Mouse (Mus musculus) embryonic facial prominence, embryonic 14.5 days (tissue): ENCODE results near the gene Vmn1r181. TPM values are rescaled to one million over a fixed set of nuclear protein-coding genes. Genes with fewer than 3 reads are reported as not detected.
"Not testable (repeated sequence)": the region's sequence is repeated elsewhere in the genome, so short reads cannot be mapped to it uniquely, and the experiment has no call there.

Experiments
- ATAC-seq: fragments of 200-750 bp; cut with Nextera tagmentation; 2 replicates; pipeline ENCODE4 v1.8.0; 2017; ENCODE audit warnings: low read depth, moderate number of reproducible peaks, moderate TSS enrichment
- DNase-seq: peaks from one replicate; pipeline ENCODE4 v3.0.0-alpha.2; 2015; ENCODE audit warnings: low spot score
- H3K27ac ChIP-seq: fragments of 300-500 bp; sonication (generic); replicated peaks from 2 replicates; pipeline ENCODE4 v1.5.1; 2014; ENCODE audit warnings: low read depth, mild to moderate bottlenecking, low read length, moderate library complexity
- H3K27me3 ChIP-seq: fragments of 300-500 bp; sonication (generic); replicated peaks from 2 replicates; pipeline ENCODE4 v1.6.1; 2014; ENCODE audit warnings: low read length; ENCODE audit not compliant: control insufficient read depth, insufficient read depth
- H3K36me3 ChIP-seq: fragments of 300-500 bp; sonication (generic); 2 replicates; pipeline ENCODE4 v1.6.1; 2014; ENCODE audit warnings: low read length, mixed read lengths; ENCODE audit not compliant: control insufficient read depth, insufficient read depth
- H3K4me1 ChIP-seq: fragments of 300-500 bp; sonication (generic); 2 replicates; pipeline ENCODE4 v1.6.1; 2014; ENCODE audit warnings: antibody characterized with exemption, low read length; ENCODE audit not compliant: control insufficient read depth, insufficient read depth
- H3K4me2 ChIP-seq: fragments of 300-500 bp; sonication (generic); 2 replicates; pipeline ENCODE4 v1.6.1; 2014; ENCODE audit warnings: low read depth, mild to moderate bottlenecking, low read length, moderate library complexity, mixed read lengths
- H3K4me3 ChIP-seq: fragments of 300-500 bp; sonication (generic); 2 replicates; pipeline ENCODE4 v1.5.1; 2014; ENCODE audit warnings: low read depth, mild to moderate bottlenecking, low read length
- H3K9ac ChIP-seq: fragments of 300-500 bp; sonication (generic); 2 replicates; pipeline ENCODE4 v1.6.1; 2014; ENCODE audit warnings: low read depth, mild to moderate bottlenecking, low read length, moderate library complexity, mixed read lengths
- H3K9me3 ChIP-seq: fragments of 300-500 bp; sonication (generic); 2 replicates; pipeline ENCODE4 v1.6.1; 2016; ENCODE audit warnings: low read length; ENCODE audit not compliant: control insufficient read depth
- WGBS: fragments of 180-500 bp; shearing (Covaris S2); extraction: QIAGEN DNeasy Blood & Tissue Kit; methylation state at CpG from one replicate; pipeline ENCODE4 v1.1.7; 2014; 5-methylcytosine and 5-hydroxymethylcytosine counted together
- polyA plus RNA-seq: library from polyadenylated mRNA; unstranded; fragments of >200 nt; fragmentation: Nextera tagmentation; extraction: Ambion mirVana; gene quantifications from 2 replicates; pipeline ENCODE4 v1.2.1, GENCODE M21; 2014

Gene Vmn1r181
- polyA plus RNA-seq, result not detected in 2 replicates

GRCm38 (mm10) chr7:23974315-23974714, at the start of gene Vmn1r181:
TSS of gene Vmn1r181 (plus strand) at chr7:23974615.
- H3K4me1 ChIP-seq, H3K36me3 ChIP-seq, H3K9ac ChIP-seq, H3K4me2 ChIP-seq, H3K4me3 ChIP-seq, DNase-seq, ATAC-seq, H3K27ac ChIP-seq, H3K27me3 ChIP-seq, H3K9me3 ChIP-seq: not testable (repeated sequence)
- 80% methylated on average over 9 of the region's 9 CpGs for WGBS

GRCm38 (mm10) chr7:23926678-23927077, 47.7 kb upstream of the Vmn1r181 start, which contains the start of gene Vmn1r179:
TSS of gene Vmn1r179 (plus strand) at chr7:23926978.
- Histone ChIP-seq H3K4me2 (no peak within 1 kb of the TSS), H3K9me3 (peaks cover 10% of the 10 kb centered on the region), H3K4me1 (no peaks in the 10 kb centered on the region), H3K36me3 (no peaks in the 10 kb centered on the region), H3K4me3 (no peak within 1 kb of the TSS), H3K9ac (no peak within 1 kb of the TSS), H3K27me3 (no peaks in the 10 kb centered on the region), H3K27ac (no peak within 1 kb of the TSS)
- 47% methylated on average over 2 of the region's 2 CpGs for WGBS
- DNase-seq (no peak), ATAC-seq (no peak)

- Histone ChIP-seq H3K4me1 (no peaks in the 10 kb centered on the region), H3K9me3 (peaks cover 5% of the 10 kb centered on the region; the same call in 1 of the 2 replicates), H3K4me2 (no peak within 1 kb of the TSS), H3K4me3 (no peak within 1 kb of the TSS), H3K36me3 (no peaks in the 10 kb centered on the region), H3K9ac (no peak within 1 kb of the TSS), H3K27ac (no peak within 1 kb of the TSS), H3K27me3 (no peaks in the 10 kb centered on the region)
- ATAC-seq (no peak), DNase-seq (no peak)
Observed at GRCm38 (mm10) chr7:23950332-23950731, 24.1 kb upstream of the Vmn1r181 start, which contains the start of gene Vmn1r180. TSS of gene Vmn1r180 (plus strand) at chr7:23950632.

GRCm38 (mm10) chr7:23968044-23968443, 6.4 kb upstream of the Vmn1r181 start:
- DNase-seq, ATAC-seq, H3K9ac ChIP-seq, H3K4me3 ChIP-seq, H3K27ac ChIP-seq, H3K4me2 ChIP-seq, H3K9me3 ChIP-seq, H3K4me1 ChIP-seq, H3K27me3 ChIP-seq, H3K36me3 ChIP-seq: not testable (repeated sequence)
- 45% methylated on average over 3 of the region's 3 CpGs for WGBS

GRCm38 (mm10) chr7:24001391-24001790, 27.0 kb downstream of the Vmn1r181 start, which contains the start of gene V1rd19:
TSS of gene V1rd19 (plus strand) at chr7:24001691.
- H3K27me3 ChIP-seq, result no peaks in the 10 kb centered on the region
- 65% methylated on average over 2 of the region's 2 CpGs for WGBS
- 0 out of 2 replicates have a peak, but pooled peaks cover 6% of the 10 kb centered on the region for H3K9me3 ChIP-seq
- no peak within 1 kb of the TSS for H3K27ac ChIP-seq
- DNase-seq (no peak), ATAC-seq (no peak)
- H3K9ac ChIP-seq, result no peak within 1 kb of the TSS
- H3K36me3 ChIP-seq, result no peaks in the 10 kb centered on the region
- H3K4me2 ChIP-seq, result no peak within 1 kb of the TSS
- H3K4me1 ChIP-seq, result no peaks in the 10 kb centered on the region
- H3K4me3 ChIP-seq, result no peak within 1 kb of the TSS

Other genes with a start within 250 kb of the Vmn1r181 start
- not detected in 2 replicates for gene Vmn1r174, start 222.3 kb upstream of the Vmn1r181 start, polyA plus RNA-seq
- not detected in 2 replicates for gene Vmn1r175, start 164.0 kb upstream of the Vmn1r181 start, polyA plus RNA-seq
- gene Vmn1r176, start 137.2 kb upstream of the Vmn1r181 start, polyA plus RNA-seq, result not detected in 2 replicates
- not detected in 2 replicates for gene Vmn1r177, start 108.2 kb upstream of the Vmn1r181 start, polyA plus RNA-seq
- not detected in 2 replicates for gene Vmn1r178, start 82.6 kb upstream of the Vmn1r181 start, polyA plus RNA-seq
- gene Vmn1r179, start 47.6 kb upstream of the Vmn1r181 start, polyA plus RNA-seq, result not detected in 2 replicates
- not detected in 2 replicates for gene Vmn1r180, start 24.0 kb upstream of the Vmn1r181 start, polyA plus RNA-seq
- not detected in 2 replicates for gene V1rd19, start 27.1 kb downstream of the Vmn1r181 start, polyA plus RNA-seq
- not detected in 2 replicates for gene Vmn1r183, start 78.6 kb downstream of the Vmn1r181 start, polyA plus RNA-seq
- 21.3 and 22.0 TPM in 2 replicates for gene Zfp180, start 107.3 kb downstream of the Vmn1r181 start, polyA plus RNA-seq
- 4.3 and 6.1 TPM in 2 replicates for gene Zfp112, start 137.7 kb downstream of the Vmn1r181 start, polyA plus RNA-seq
- 17.2 and 18.3 TPM in 2 replicates for gene Zfp235, start 159.6 kb downstream of the Vmn1r181 start, polyA plus RNA-seq
- gene Zfp114, start 200.4 kb downstream of the Vmn1r181 start, polyA plus RNA-seq, result 3.6 and 3.8 TPM in 2 replicates
- 11.1 and 12.7 TPM in 2 replicates for gene Zfp111, start 236.8 kb downstream of the Vmn1r181 start, polyA plus RNA-seq